Mouse (Mus musculus) heart, embryonic 11.5 days (tissue): ENCODE measurements at regions not wholly inside any gene's neighbourhood (a gene's known extent, or its start where the extent isn't known, plus 50 kb on each side); places are given as distances from the start of the nearest gene placed in this dataset.

Experiments used
- ATAC-seq: fragments of 200-750 bp; cut with Nextera tagmentation; replicated peaks from 2 replicates; pipeline ENCODE4 v1.8.0; 2017; ENCODE audit warnings: moderate library complexity; ENCODE audit not compliant: insufficient number of reproducible peaks, low FRiP score, low TSS enrichment
- H3K27ac ChIP-seq: fragments of 300-500 bp; sonication (generic); 2 replicates; pipeline ENCODE4 v1.5.1; 2014; ENCODE audit warnings: mild to moderate bottlenecking, low read depth, low read length
- H3K27me3 ChIP-seq: fragments of 300-500 bp; sonication (generic); 2 replicates; pipeline ENCODE4 v1.6.1; 2014; ENCODE audit warnings: mild to moderate bottlenecking, low read length, mixed read lengths; ENCODE audit not compliant: control insufficient read depth, insufficient read depth
- H3K36me3 ChIP-seq: fragments of 300-500 bp; sonication (generic); 2 replicates; pipeline ENCODE4 v1.6.1; 2014; ENCODE audit warnings: mild to moderate bottlenecking, low read length, moderate library complexity, mixed read lengths; ENCODE audit not compliant: control insufficient read depth, insufficient read depth
- H3K4me1 ChIP-seq: fragments of 300-500 bp; sonication (generic); 2 replicates; pipeline ENCODE4 v1.6.1; 2014; ENCODE audit warnings: low read length; ENCODE audit not compliant: control insufficient read depth, insufficient read depth
- H3K4me2 ChIP-seq: fragments of 300-500 bp; sonication (generic); 2 replicates; pipeline ENCODE4 v1.6.1; 2014; ENCODE audit warnings: mild to moderate bottlenecking, moderate library complexity
- H3K4me3 ChIP-seq: fragments of 300-500 bp; sonication (generic); 2 replicates; pipeline ENCODE4 v1.5.1; 2014; ENCODE audit warnings: low read depth, low read length
- H3K9ac ChIP-seq: fragments of 300-500 bp; sonication (generic); 2 replicates; pipeline ENCODE4 v1.6.1; 2014; ENCODE audit warnings: mild to moderate bottlenecking, low read depth, low read length, moderate library complexity
- H3K9me3 ChIP-seq: fragments of 300-500 bp; sonication (generic); replicated peaks from 2 replicates; pipeline ENCODE4 v1.6.1; 2016; ENCODE audit warnings: low read length; ENCODE audit not compliant: control insufficient read depth
- WGBS: fragments of 180-500 bp; shearing (Covaris S2); extraction: QIAGEN DNeasy Blood & Tissue Kit; methylation state at CpG from one replicate; pipeline ENCODE4 v1.1.7; 2014; ENCODE audit not compliant: insufficient replicate concordance; 5-methylcytosine and 5-hydroxymethylcytosine counted together

DNA sequence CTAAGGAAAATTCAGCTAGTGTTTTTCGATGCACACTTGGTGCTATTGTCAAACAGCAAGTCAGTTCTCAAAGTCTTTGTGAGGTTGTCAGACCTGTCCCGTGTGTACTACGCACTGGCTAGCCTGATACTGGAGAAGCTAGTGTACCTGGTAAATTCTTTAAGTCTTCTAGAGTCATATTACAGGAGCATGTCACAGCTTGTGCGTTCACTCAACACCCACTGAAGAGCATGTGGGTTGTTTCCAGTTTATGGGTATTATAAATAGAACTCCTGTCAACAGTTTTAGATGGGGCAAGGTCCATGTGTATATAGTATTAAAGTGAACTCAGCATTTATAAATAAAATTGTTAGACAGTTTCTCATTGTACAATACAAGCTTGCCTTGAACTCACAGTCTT, 50.9 kb upstream of the Cd2ap start:
- Histone ChIP-seq H3K36me3 (no peaks in the 10 kb centered on the region), H3K4me1 (no peaks in the 10 kb centered on the region), H3K27ac (no peak overlapping the region), H3K27me3 (no peaks in the 10 kb centered on the region), H3K9me3 (no peaks in the 10 kb centered on the region), H3K4me2 (no peak overlapping the region), H3K4me3 (no peak overlapping the region), H3K9ac (no peak overlapping the region)
- WGBS: 59% methylated on average over 4 of the region's 4 CpGs
- no peak; the same call in 1 of the 2 replicates for ATAC-seq
